Mouse (Mus musculus) spleen, embryonic (tissue): ENCODE results near the gene Ak5.

Experiments
- CTCF ChIA-PET: fragments of 350-600 bp; sonication (Branson Sonifier 250); formaldehyde crosslinking; loops from one replicate; lab custom pipeline; 2022; lab: Charles Lee

Gene Ak5

GRCm38 (mm10) chr3:152442795-152443194 is 225.4 kb downstream of the Ak5 start:
- CTCF ChIA-PET = interaction anchor here (0.7 kb wide), 1 partner anchor 38 kb away, joined by 3 read pairs; no protein-coding TSS in a partner anchor

- CTCF ChIA-PET = no interaction called here
These were observed 230.1 kb downstream of the Ak5 start for GRCm38 (mm10) chr3:152438068-152438467.

GRCm38 (mm10) chr3:152435590-152435989 is 232.6 kb downstream of the Ak5 start:
- CTCF ChIA-PET = no interaction called here

GRCm38 (mm10) chr3:152432677-152433076 is 235.5 kb downstream of the Ak5 start:
- CTCF ChIA-PET = no interaction called here

- CTCF ChIA-PET = no interaction called here
These were observed 239.2 kb downstream of the Ak5 start for GRCm38 (mm10) chr3:152428925-152429324.
